24 mouse cellular contexts compared by ENCODE assay signal in the genomic region with DNA sequence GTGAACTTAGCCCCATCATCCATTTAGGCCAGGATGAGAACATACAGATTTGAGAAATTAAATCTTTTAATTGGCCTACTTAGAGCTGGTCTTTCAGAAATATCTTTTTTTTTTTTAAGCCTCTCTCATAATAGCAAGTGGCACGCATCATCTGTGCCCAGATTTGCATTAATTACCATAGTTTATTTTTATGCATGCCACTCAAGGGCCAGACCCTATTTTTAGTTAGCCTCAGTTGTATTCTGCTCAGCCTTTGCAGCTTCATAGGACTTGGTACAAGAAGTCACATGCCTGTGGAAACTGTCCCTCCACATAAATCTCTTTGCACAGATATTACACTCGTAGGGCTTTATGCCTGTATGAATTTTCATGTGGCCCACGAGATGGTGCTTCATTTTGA. TPM values are rescaled to one million over a fixed set of nuclear protein-coding genes. Genes with fewer than 3 reads are reported as not detected.
DNase-seq lines count a peak whose midpoint lies in the region; ATAC-seq and TF ChIP-seq lines count a peak whose summit lies in the region.
"Had no signal": no experiment of that assay in that cellular context is flagged by ENCODE, and none has a peak within 500 bp of the region (broad histone marks: within the 10 kb centered on the region; RNA-seq: fewer than 3 reads in every experiment).

No protein-coding gene starts in this region.

- no peak overlapping the region for H3K4me2 ChIP-seq in forebrain, embryonic 16.5 days (ENCODE audit: low read length)
- H3K4me2 ChIP-seq in forebrain, embryonic 12.5 days = no peak overlapping the region
- H3K4me2 ChIP-seq: kidney, embryonic 15.5 days; limb, embryonic 15.5 days; liver, embryonic 13.5 days; midbrain, embryonic 12.5 days had no signal

- no peak for TF ChIP-seq EP300 in heart, adult 2 months (IDR thresholded peaks at IDR 0.05; ENCODE audit: insufficient read depth, low read depth, low read length)

- H3K36me3 ChIP-seq in forebrain, embryonic 16.5 days (ENCODE audit: control insufficient read depth, insufficient read depth) = peaks cover 24% of the 10 kb centered on the region
- H3K36me3 ChIP-seq in forebrain, embryonic 12.5 days (replicated peaks) = peaks cover 79% of the 10 kb centered on the region
- H3K36me3 ChIP-seq in heart, adult 2 months (ENCODE audit: control insufficient read depth, insufficient read depth, low read length) = peaks cover 7% of the 10 kb centered on the region

- H3K27ac ChIP-seq in forebrain, embryonic 16.5 days (ENCODE audit: low read length) = peak overlapping the region; percentile 73
- no peak overlapping the region for H3K27ac ChIP-seq in forebrain, embryonic 12.5 days
- H3K27ac ChIP-seq in left cerebral cortex, adult 2 months = peak overlapping the region; percentile 88
- no peak overlapping the region for H3K27ac ChIP-seq in heart, adult 2 months
- H3K27ac ChIP-seq: hindbrain, embryonic 10.5 days; kidney, embryonic 15.5 days; limb, embryonic 10.5 days; limb, embryonic 15.5 days; liver, embryonic 13.5 days; midbrain, embryonic 12.5 days had no signal

- intact Hi-C loops in left cerebral cortex, adult 2 months (cut with DNase I) = no loop called here
- intact Hi-C loops in heart, adult 2 months (cut with DNase I) = no loop called here

- peaks cover 17% of the 10 kb centered on the region for H3K4me1 ChIP-seq in forebrain, embryonic 16.5 days (replicated peaks; ENCODE audit: control insufficient read depth, insufficient read depth, low read length)
- no peaks in the 10 kb centered on the region for H3K4me1 ChIP-seq in forebrain, embryonic 12.5 days
- H3K4me1 ChIP-seq in heart, adult 2 months (ENCODE audit: control insufficient read depth, insufficient read depth, low read length) = peaks cover 11% of the 10 kb centered on the region
- H3K4me1 ChIP-seq: limb, embryonic 10.5 days; midbrain, embryonic 12.5 days had no signal

- no peak for TF ChIP-seq CTCF in left cerebral cortex, adult 2 months (IDR thresholded peaks at IDR 0.05)
- no peak for TF ChIP-seq CTCF in heart, adult 2 months (IDR thresholded peaks at IDR 0.05)

- no peak overlapping the region for H3K4me3 ChIP-seq in forebrain, embryonic 16.5 days (replicated peaks; ENCODE audit: low read length)
- no peak overlapping the region for H3K4me3 ChIP-seq in forebrain, embryonic 12.5 days (replicated peaks)
- H3K4me3 ChIP-seq in left cerebral cortex, adult 2 months = no peak overlapping the region
- no peak overlapping the region for H3K4me3 ChIP-seq in heart, adult 2 months
- H3K4me3 ChIP-seq: erythroblast, embryonic 14.5 days; hindbrain, embryonic 10.5 days; kidney, embryonic 15.5 days; limb, embryonic 10.5 days; limb, embryonic 15.5 days; liver, embryonic 13.5 days; midbrain, embryonic 12.5 days had no signal

- TF ChIP-seq POLR2A in heart, adult 2 months (IDR thresholded peaks at IDR 0.05; ENCODE audit: insufficient read depth, low read depth, low read length) = no peak

- H3K9ac ChIP-seq in forebrain, embryonic 16.5 days (replicated peaks; ENCODE audit: low read depth, low read length) = no peak overlapping the region
- no peak overlapping the region for H3K9ac ChIP-seq in forebrain, embryonic 12.5 days
- no peak overlapping the region for H3K9ac ChIP-seq in heart, adult 2 months (ENCODE audit: low read depth, low read length)
- H3K9ac ChIP-seq: kidney, embryonic 15.5 days; limb, embryonic 15.5 days; liver, embryonic 13.5 days; midbrain, embryonic 12.5 days had no signal

- 0 out of 2 replicates have a peak, but pooled peaks have one; percentile 43 for ATAC-seq in forebrain, embryonic 16.5 days
- no peak for ATAC-seq in forebrain, embryonic 12.5 days (ENCODE audit: low FRiP score)
- ATAC-seq: CD4-positive, CD25-positive, alpha-beta regulatory T cell, adult 4 months; hindbrain, embryonic 16.5 days had no signal

- no peaks in the 10 kb centered on the region for H3K27me3 ChIP-seq in forebrain, embryonic 16.5 days (replicated peaks; ENCODE audit: control insufficient read depth, insufficient read depth, low read length)
- no peaks in the 10 kb centered on the region for H3K27me3 ChIP-seq in forebrain, embryonic 12.5 days
- H3K27me3 ChIP-seq in heart, adult 2 months (ENCODE audit: control insufficient read depth, insufficient read depth, low read length) = no peaks in the 10 kb centered on the region
- H3K27me3 ChIP-seq: kidney, embryonic 15.5 days; limb, embryonic 15.5 days; liver, embryonic 13.5 days; midbrain, embryonic 12.5 days had no signal

- no peaks in the 10 kb centered on the region for H3K9me3 ChIP-seq in forebrain, embryonic 16.5 days (ENCODE audit: control insufficient read depth, low read length)
- no peaks in the 10 kb centered on the region for H3K9me3 ChIP-seq in forebrain, embryonic 12.5 days
- H3K9me3 ChIP-seq: hindbrain, embryonic 10.5 days; kidney, embryonic 15.5 days; limb, embryonic 10.5 days; limb, embryonic 15.5 days; liver, embryonic 13.5 days; midbrain, embryonic 12.5 days had no signal

- H3K79me2 ChIP-seq in heart, adult 2 months (replicated peaks; ENCODE audit: control insufficient read depth, insufficient read depth, low read length) = peaks cover 4% of the 10 kb centered on the region

- WGBS in forebrain, embryonic 16.5 days = 72% methylated on average over 3 of the region's 3 CpGs
- 76% methylated on average over 3 of the region's 3 CpGs for WGBS in forebrain, embryonic 12.5 days
- WGBS in heart, adult 2 months = 69% methylated on average over 3 of the region's 3 CpGs

- no peak for DNase-seq in left cerebral cortex, adult 2 months (ENCODE audit: extremely low spot score in 1 of 2, low spot score in 2 of 2)
- no peak for DNase-seq in left cerebral cortex, adult 11 months (ENCODE audit: low spot score)
- DNase-seq in right cerebral cortex, adult 18-20 months = peak; percentile 57
- DNase-seq in right cerebral cortex, postnatal 4 days = no peak
- DNase-seq in heart, adult 2 months = no peak
- DNase-seq: adrenal gland, postnatal 14 days; cerebellum, adult 18-20 months; cerebellum, postnatal 10 days; heart, postnatal 14 days; kidney, adult 18-20 months; kidney, postnatal 25 days; liver, embryonic 13.5 days; lung, adult 18-20 months; lung, postnatal 10 days had no signal

RNA-seq across cellular contexts. Expression of a gene that starts 14.9 kb away (rescaled TPM):
- polyA plus RNA-seq in forebrain, embryonic 16.5 days (2015; fragmentation: Nextera tagmentation; extraction: Ambion mirVana) = 32.7 and 40.5 TPM in 2 replicates
- polyA plus RNA-seq in forebrain, embryonic 12.5 days (2016; fragmentation: Nextera tagmentation; extraction: Ambion mirVana) = 28.2 and 30.2 TPM in 2 replicates
- total RNA-seq in left cerebral cortex, adult 2 months (2021) = 10 to 100 TPM; 27.4 to 28.4 TPM
- 10 to 100 TPM; 20.0 to 20.3 TPM for total RNA-seq in heart, adult 2 months (2021)
- 9.2 and 17.0 TPM in 2 replicates for polyA plus RNA-seq in heart, adult 2 months (2012; rRNA removed)

RNA-seq across cellular contexts. Expression of a gene that starts 22.4 kb away (rescaled TPM):
- polyA plus RNA-seq in forebrain, embryonic 16.5 days (2015; fragmentation: Nextera tagmentation; extraction: Ambion mirVana) = 9.0 and 10.1 TPM in 2 replicates
- 10.4 and 12.4 TPM in 2 replicates for polyA plus RNA-seq in forebrain, embryonic 12.5 days (2016; fragmentation: Nextera tagmentation; extraction: Ambion mirVana)
- total RNA-seq in left cerebral cortex, adult 2 months (2021) = 10 to 100 TPM; 23.9 to 26.9 TPM
- total RNA-seq in heart, adult 2 months (2021) = 1 to 10 TPM; 5.7 to 7.3 TPM
- polyA plus RNA-seq in heart, adult 2 months (2012; rRNA removed) = 5.0 and 8.1 TPM in 2 replicates

Comparison
In these comparisons a context has a peak if more than half of its experiments do, and no peak if none do; other contexts are left out.
1. H3K27ac ChIP-seq: peak in forebrain, embryonic 16.5 days (single experiment) and left cerebral cortex, adult 2 months (single experiment); none in forebrain, embryonic 12.5 days (single experiment) and heart, adult 2 months (single experiment).